Mouse (Mus musculus): ENCODE results near the gene Gm20388.

GRCm38 (mm10) chr8:121454737-121455136 lies 1544.1 kb downstream of the Gm20388 start:
- no peak for TF ChIP-seq POLR2A (IDR thresholded peaks at IDR 0.05; ENCODE audit: insufficient read depth, low read length)
- TF ChIP-seq CTCF (IDR thresholded peaks at IDR 0.05; ENCODE audit: low read depth, low read length) = no peak
- TF ChIP-seq EP300 (IDR thresholded peaks at IDR 0.05; ENCODE audit: insufficient read depth, low read depth, low read length) = no peak

All from ES-Bruce4 (cell line).